Mouse (Mus musculus): ENCODE results near the gene Lmod3. TPM values are rescaled to one million over a fixed set of nuclear protein-coding genes. Genes with fewer than 3 reads are reported as not detected.
A peak's percentile ranks its signal among the peaks of the same experiment; 100 is the strongest.

The Lmod3 gene
- polyA plus RNA-seq, 1 experiment from 2014 or later, result not detected

DNA sequence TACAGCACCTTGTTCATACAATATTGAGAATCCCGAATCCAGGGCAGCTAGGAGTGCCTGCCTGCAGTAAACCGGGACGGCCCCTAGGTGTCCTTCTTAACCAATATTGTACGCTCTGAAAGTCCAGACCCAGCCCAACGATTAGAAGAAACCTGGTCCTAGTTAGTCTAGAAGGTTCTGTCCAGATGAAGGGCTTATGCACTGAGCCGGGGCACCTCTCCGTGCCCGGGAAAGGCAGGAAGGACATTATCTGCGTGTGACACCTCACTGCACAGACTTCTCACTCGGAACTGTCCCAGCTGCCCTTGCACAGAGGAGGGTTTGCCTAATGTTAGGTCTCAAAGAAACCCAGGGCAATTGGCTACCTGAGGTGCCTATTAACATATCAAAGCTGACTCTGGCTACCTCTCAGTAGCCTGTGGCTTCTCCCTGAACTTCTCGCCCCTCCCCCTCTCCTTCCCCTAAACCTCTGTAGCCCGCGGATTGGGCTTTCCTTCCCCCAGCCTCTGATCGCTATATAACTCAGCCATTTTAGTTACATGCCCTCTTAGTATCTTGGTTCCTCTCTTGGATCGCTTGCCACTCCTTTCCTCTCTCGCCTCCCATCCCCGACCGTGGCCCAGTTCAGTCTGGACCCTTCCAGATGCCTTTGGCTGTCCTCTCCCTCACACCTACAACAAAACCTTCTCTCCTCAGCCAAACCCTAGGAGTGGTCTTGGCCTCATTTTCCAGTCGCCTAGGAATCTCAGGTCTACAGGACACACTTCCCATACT, 25.6 kb upstream of the Lmod3 start:
- H3K27me3 ChIP-seq (replicated peaks; ENCODE audit: control insufficient read depth, insufficient read depth, low read length), result no peaks in the 10 kb centered on the region
- ATAC-seq, result peak; percentile 83
- no peaks in the 10 kb centered on the region for H3K36me3 ChIP-seq (ENCODE audit: control insufficient read depth, insufficient read depth, low read length)
- 4% methylated on average over 19 of the region's 19 CpGs for WGBS
- H3K4me1 ChIP-seq (ENCODE audit: control insufficient read depth, insufficient read depth, low read depth, low read length), result peaks cover 13% of the 10 kb centered on the region
- no peak overlapping the region for H3K27ac ChIP-seq (ENCODE audit: low read depth, low read length)
- peak overlapping the region; percentile 59 for H3K9ac ChIP-seq (ENCODE audit: low read depth, low read length)
- peak overlapping the region; percentile 66 for H3K4me2 ChIP-seq (ENCODE audit: low read length)
- peak overlapping the region; percentile 26 for H3K4me3 ChIP-seq (ENCODE audit: low read length)
- H3K9me3 ChIP-seq (ENCODE audit: control insufficient read depth, low read length), result no peaks in the 10 kb centered on the region

DNA sequence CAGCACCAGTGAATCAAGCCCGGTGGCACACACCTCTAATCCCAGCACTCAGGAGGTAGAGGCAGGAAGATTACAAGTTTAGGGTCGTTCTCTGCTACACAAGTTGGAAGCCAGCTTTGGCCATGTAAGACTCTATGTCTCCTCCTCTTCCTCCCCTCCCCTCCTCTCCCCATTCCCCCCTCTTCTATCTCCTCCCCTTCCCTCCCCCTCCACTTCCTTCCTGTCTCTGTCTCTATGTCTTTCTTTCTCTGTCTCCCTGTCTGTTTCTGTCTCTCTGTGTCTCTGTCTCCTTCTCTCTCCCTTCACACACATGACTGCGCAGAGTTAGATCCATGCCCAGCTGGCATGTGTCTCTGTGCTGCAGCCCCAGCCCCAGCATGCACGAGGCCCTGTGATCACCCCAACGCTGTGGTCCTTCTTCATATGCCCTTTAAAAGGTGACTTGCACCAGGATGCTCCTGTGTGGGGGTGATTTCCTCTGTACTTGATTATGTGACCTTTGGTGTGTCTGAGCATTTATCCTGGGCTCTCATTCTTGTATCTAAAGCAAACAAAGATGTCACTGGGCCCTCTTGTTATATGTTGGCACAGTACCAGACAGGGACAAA, 24.4 kb upstream of the Lmod3 start:
- Histone ChIP-seq H3K4me2 (ENCODE audit: low read length) (no peak overlapping the region), H3K9me3 (ENCODE audit: control insufficient read depth, low read length) (no peaks in the 10 kb centered on the region), H3K4me3 (ENCODE audit: low read length) (no peak overlapping the region), H3K9ac (ENCODE audit: low read depth, low read length) (no peak overlapping the region), H3K4me1 (ENCODE audit: control insufficient read depth, insufficient read depth, low read depth, low read length) (peaks cover 13% of the 10 kb centered on the region), H3K27ac (ENCODE audit: low read depth, low read length) (no peak overlapping the region), H3K36me3 (ENCODE audit: control insufficient read depth, insufficient read depth, low read length) (no peaks in the 10 kb centered on the region), H3K27me3 (replicated peaks; ENCODE audit: control insufficient read depth, insufficient read depth, low read length) (no peaks in the 10 kb centered on the region)
- no peak for ATAC-seq
- WGBS, result 51% methylated on average over 5 of the region's 5 CpGs

DNA sequence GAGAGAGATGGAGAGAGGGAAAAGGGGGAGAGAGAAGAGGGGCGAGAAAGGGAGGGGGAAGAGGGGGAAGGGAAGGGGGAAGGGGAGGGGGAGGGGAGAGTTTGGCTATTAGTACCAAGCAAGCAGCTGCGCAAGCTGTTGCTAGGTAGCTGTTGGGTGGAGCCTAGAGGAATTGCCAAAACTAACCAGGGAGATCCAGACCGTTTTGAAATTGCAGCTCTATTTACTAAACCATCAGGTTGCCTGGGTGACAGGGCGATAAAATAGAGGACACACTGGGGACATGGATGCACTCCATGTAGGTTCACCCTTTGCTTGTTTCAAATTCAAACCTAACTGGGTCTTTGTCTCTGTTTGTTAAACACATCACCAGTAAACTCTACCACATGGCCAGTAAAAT, 23.8 kb upstream of the Lmod3 start:
- 19% methylated on average over 4 of the region's 4 CpGs for WGBS
- peak overlapping the region; percentile 19 for H3K4me2 ChIP-seq (ENCODE audit: low read length)
- H3K4me3 ChIP-seq (ENCODE audit: low read length), result no peak overlapping the region
- H3K27ac ChIP-seq (ENCODE audit: low read depth, low read length), result no peak overlapping the region
- no peak for ATAC-seq
- no peaks in the 10 kb centered on the region for H3K36me3 ChIP-seq (ENCODE audit: control insufficient read depth, insufficient read depth, low read length)
- peaks cover 13% of the 10 kb centered on the region for H3K4me1 ChIP-seq (ENCODE audit: control insufficient read depth, insufficient read depth, low read depth, low read length)
- H3K27me3 ChIP-seq (replicated peaks; ENCODE audit: control insufficient read depth, insufficient read depth, low read length), result no peaks in the 10 kb centered on the region
- no peak overlapping the region for H3K9ac ChIP-seq (ENCODE audit: low read depth, low read length)
- H3K9me3 ChIP-seq (ENCODE audit: control insufficient read depth, low read length), result no peaks in the 10 kb centered on the region

DNA sequence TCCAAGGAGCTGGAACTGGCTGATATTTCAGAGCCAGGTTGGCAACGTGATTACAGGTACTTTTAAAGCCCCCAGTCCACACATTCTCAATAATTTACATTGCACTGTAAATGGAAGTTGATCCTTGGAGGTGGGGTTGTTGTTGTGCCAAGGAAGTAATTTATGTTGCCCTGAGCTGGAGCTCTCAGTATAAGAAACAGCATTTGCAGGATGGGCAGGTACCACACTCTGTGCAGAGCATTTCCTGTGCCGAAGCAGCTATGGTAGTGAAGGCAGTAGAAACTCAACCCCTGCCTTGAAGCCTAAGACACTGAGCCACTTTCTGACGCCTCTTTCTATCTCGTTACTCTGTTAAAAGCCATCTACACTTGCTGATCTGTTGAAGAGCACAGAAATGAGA, 23.2 kb upstream of the Lmod3 start:
- 48% methylated on average over 4 of the region's 4 CpGs for WGBS
- Histone ChIP-seq H3K27ac (ENCODE audit: low read depth, low read length) (no peak overlapping the region), H3K4me1 (ENCODE audit: control insufficient read depth, insufficient read depth, low read depth, low read length) (peaks cover 13% of the 10 kb centered on the region), H3K4me2 (ENCODE audit: low read length) (peak overlapping the region; percentile 19), H3K36me3 (ENCODE audit: control insufficient read depth, insufficient read depth, low read length) (no peaks in the 10 kb centered on the region), H3K27me3 (replicated peaks; ENCODE audit: control insufficient read depth, insufficient read depth, low read length) (no peaks in the 10 kb centered on the region), H3K9ac (ENCODE audit: low read depth, low read length) (0 out of 2 replicates have a peak overlapping the region, but pooled peaks have one; percentile 5), H3K4me3 (ENCODE audit: low read length) (no peak overlapping the region), H3K9me3 (ENCODE audit: control insufficient read depth, low read length) (no peaks in the 10 kb centered on the region)
- no peak for ATAC-seq

DNA sequence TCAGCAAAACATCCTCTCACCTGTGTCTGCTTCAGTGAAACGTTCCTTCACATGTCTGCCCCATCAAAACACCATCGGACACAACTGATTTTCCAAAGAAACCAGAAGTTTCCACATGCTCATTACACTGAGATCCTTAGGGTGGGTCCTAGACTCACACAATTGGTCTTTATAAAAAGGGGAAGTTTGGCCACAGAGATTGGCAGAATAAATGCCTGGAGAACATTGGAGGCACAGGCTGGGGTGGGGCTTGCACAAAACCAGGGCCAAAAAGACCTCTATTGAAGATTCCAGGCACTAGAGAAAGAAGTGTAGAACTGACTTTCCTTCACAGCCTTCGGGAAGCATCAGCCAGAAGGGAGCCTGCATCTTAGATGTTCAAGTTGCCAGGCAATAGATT, 21.2 kb upstream of the Lmod3 start:
- no peak overlapping the region for H3K4me3 ChIP-seq (ENCODE audit: low read length)
- no peak for ATAC-seq
- no peaks in the 10 kb centered on the region for H3K27me3 ChIP-seq (replicated peaks; ENCODE audit: control insufficient read depth, insufficient read depth, low read length)
- H3K9me3 ChIP-seq (ENCODE audit: control insufficient read depth, low read length), result no peaks in the 10 kb centered on the region
- no peak overlapping the region for H3K27ac ChIP-seq (ENCODE audit: low read depth, low read length)
- 77% methylated on average over 3 of the region's 3 CpGs for WGBS
- H3K4me2 ChIP-seq (ENCODE audit: low read length), result no peak overlapping the region
- peaks cover 13% of the 10 kb centered on the region for H3K4me1 ChIP-seq (ENCODE audit: control insufficient read depth, insufficient read depth, low read depth, low read length)
- H3K36me3 ChIP-seq (ENCODE audit: control insufficient read depth, insufficient read depth, low read length), result no peaks in the 10 kb centered on the region
- H3K9ac ChIP-seq (ENCODE audit: low read depth, low read length), result no peak overlapping the region

DNA sequence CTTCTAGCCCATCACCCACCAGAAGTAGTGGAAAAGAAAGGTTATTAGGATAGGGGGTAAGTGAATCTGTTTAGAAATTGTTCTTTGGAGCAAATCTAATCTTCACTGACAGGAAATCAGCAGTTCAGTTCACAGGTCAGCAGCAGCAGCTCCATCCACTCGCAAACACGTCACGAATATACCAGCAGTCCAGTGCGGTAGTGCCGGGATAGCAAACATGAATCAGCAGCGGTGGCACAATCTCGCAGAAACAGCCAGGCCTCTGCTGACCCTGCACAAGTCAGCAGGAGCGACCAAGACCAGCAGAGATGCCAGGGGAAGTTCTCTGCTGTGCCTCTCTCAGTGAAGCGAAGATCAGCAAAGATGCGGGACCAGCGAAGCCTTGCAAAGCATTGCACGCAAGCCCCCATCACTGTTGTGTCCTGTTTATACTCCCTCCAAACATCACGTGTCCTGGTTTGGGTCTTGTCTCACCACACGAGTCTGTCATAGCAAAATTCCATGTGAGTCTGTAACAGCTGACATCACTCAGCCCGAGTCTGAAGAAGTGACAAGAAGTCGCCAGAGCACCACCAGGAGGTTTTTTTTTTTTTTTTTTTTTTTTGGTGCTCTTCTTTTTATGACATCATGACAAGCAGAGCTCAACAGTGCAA, 20.6 kb upstream of the Lmod3 start:
- Histone ChIP-seq H3K27me3 (replicated peaks; ENCODE audit: control insufficient read depth, insufficient read depth, low read length) (no peaks in the 10 kb centered on the region), H3K27ac (ENCODE audit: low read depth, low read length) (no peak overlapping the region), H3K4me3 (ENCODE audit: low read length) (no peak overlapping the region), H3K4me2 (ENCODE audit: low read length) (no peak overlapping the region), H3K4me1 (ENCODE audit: control insufficient read depth, insufficient read depth, low read depth, low read length) (peaks cover 9% of the 10 kb centered on the region), H3K9ac (ENCODE audit: low read depth, low read length) (no peak overlapping the region), H3K9me3 (ENCODE audit: control insufficient read depth, low read length) (no peaks in the 10 kb centered on the region), H3K36me3 (ENCODE audit: control insufficient read depth, insufficient read depth, low read length) (no peaks in the 10 kb centered on the region)
- 87% methylated on average over 16 of the region's 16 CpGs for WGBS
- ATAC-seq, result no peak

DNA sequence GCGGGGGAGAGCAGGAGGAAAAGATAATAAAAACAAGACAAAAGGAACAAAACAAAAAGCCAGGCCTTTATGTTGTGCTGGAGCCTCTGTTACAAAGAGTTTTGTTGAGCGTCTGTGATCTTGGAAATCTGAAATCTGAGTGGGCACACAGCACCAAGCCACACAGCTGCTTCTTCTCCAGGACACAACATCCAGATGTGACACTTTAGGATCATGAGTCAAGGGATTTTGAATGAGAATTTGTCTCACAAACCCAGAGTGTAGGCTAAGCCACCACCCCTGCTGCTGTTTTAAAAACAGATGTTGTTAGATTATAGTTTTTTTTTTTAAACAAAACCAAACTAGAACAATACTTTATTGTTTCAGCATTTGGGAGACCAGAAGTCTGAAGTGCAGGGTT, 19.8 kb upstream of the Lmod3 start:
- no peaks in the 10 kb centered on the region for H3K36me3 ChIP-seq (ENCODE audit: control insufficient read depth, insufficient read depth, low read length)
- 60% methylated on average over 2 of the region's 2 CpGs for WGBS
- no peak overlapping the region for H3K4me2 ChIP-seq (ENCODE audit: low read length)
- no peak overlapping the region for H3K9ac ChIP-seq (ENCODE audit: low read depth, low read length)
- H3K4me3 ChIP-seq (ENCODE audit: low read length), result no peak overlapping the region
- no peak overlapping the region for H3K27ac ChIP-seq (ENCODE audit: low read depth, low read length)
- peaks cover 7% of the 10 kb centered on the region; the same call in 1 of the 2 replicates for H3K4me1 ChIP-seq (ENCODE audit: control insufficient read depth, insufficient read depth, low read depth, low read length)
- no peaks in the 10 kb centered on the region for H3K27me3 ChIP-seq (replicated peaks; ENCODE audit: control insufficient read depth, insufficient read depth, low read length)
- no peak for ATAC-seq
- no peaks in the 10 kb centered on the region for H3K9me3 ChIP-seq (ENCODE audit: control insufficient read depth, low read length)

DNA sequence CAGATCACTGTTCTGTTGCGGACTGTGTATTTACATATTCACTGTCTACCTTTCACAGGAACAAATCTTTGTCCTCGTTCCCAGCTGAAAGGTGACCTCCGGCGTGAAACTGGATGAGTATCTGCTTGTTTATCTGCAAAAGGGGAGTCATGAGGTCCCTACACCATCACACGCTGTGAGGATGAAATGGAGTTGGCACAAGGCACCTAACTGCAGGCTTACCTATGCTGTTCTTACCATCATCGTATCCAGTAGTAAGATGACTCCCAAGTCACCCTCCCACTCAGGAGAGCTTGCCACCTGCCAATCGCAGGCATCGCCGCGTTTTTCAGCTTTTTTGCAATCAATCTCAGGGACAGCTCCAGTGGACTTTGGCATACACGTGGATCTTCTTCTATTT, 17.0 kb upstream of the Lmod3 start:
- no peak for ATAC-seq
- WGBS, result 75% methylated on average over 11 of the region's 11 CpGs
- no peak overlapping the region for H3K4me3 ChIP-seq (ENCODE audit: low read length)
- no peaks in the 10 kb centered on the region for H3K4me1 ChIP-seq (ENCODE audit: control insufficient read depth, insufficient read depth, low read depth, low read length)
- H3K9ac ChIP-seq (ENCODE audit: low read depth, low read length), result no peak overlapping the region
- H3K9me3 ChIP-seq (ENCODE audit: control insufficient read depth, low read length), result no peaks in the 10 kb centered on the region
- H3K4me2 ChIP-seq (ENCODE audit: low read length), result no peak overlapping the region
- H3K27ac ChIP-seq (ENCODE audit: low read depth, low read length), result no peak overlapping the region
- H3K27me3 ChIP-seq (replicated peaks; ENCODE audit: control insufficient read depth, insufficient read depth, low read length), result no peaks in the 10 kb centered on the region
- H3K36me3 ChIP-seq (ENCODE audit: control insufficient read depth, insufficient read depth, low read length), result no peaks in the 10 kb centered on the region

DNA sequence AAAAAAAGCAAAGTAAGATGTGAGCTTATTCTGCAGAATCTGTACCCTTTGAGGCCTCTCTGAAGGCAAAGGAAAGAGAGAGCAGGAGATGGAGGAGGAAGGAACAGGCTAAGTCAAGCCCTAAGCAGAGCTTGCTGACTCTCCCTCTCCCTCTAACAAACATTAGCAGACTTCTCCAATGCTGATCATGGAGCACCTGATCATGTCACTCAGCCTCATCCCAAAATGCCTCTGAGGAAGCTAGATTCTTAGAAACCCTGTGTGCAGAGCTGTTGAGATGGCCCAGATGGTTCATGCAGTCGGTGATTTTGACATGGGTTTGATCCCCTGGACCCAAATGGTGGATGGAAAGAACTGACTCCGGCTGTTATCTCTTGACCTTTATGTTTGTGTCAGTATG, 14.6 kb upstream of the Lmod3 start:
- 98% methylated on average over 2 of the region's 2 CpGs for WGBS
- ATAC-seq, result no peak
- Histone ChIP-seq H3K9ac (ENCODE audit: low read depth, low read length) (no peak overlapping the region), H3K4me2 (ENCODE audit: low read length) (no peak overlapping the region), H3K4me3 (ENCODE audit: low read length) (no peak overlapping the region), H3K27ac (ENCODE audit: low read depth, low read length) (no peak overlapping the region), H3K4me1 (ENCODE audit: control insufficient read depth, insufficient read depth, low read depth, low read length) (no peaks in the 10 kb centered on the region), H3K27me3 (replicated peaks; ENCODE audit: control insufficient read depth, insufficient read depth, low read length) (no peaks in the 10 kb centered on the region), H3K36me3 (ENCODE audit: control insufficient read depth, insufficient read depth, low read length) (no peaks in the 10 kb centered on the region), H3K9me3 (ENCODE audit: control insufficient read depth, low read length) (no peaks in the 10 kb centered on the region)

Data from hindbrain, embryonic 16.5 days (tissue).